Comparison of ENCODE assay signal across 10 mouse cellular contexts in genomic region chr2:160002695-160003094, GRCm38 (mm10).
DNase-seq lines count a peak whose midpoint lies in the region.
"Had no signal": no experiment of that assay in that cellular context is flagged by ENCODE, and none has a peak within 500 bp of the region (broad histone marks: within the 10 kb centered on the region; RNA-seq: fewer than 3 reads in every experiment).

No protein-coding gene starts in this region.

- DNase-seq in cerebellum, postnatal 10 days = peak; percentile 10 to 35
- DNase-seq in cerebellum, postnatal 25 days = no peak
- peak; percentile 6 for DNase-seq in layer of hippocampus, adult 11-12 months (ENCODE audit: low spot score)
- no peak for DNase-seq in layer of hippocampus, adult 9-10 months (ENCODE audit: low spot score)
- DNase-seq in fibroblast of lung, adult 2 months (ENCODE audit: low read depth) = peak; percentile 27
- peak; percentile 58 for DNase-seq in kidney, postnatal 10 days
- no peak for DNase-seq in c-Kit-positive CD71-positive TER-119-positive erythroid progenitor cells, embryonic 14.5 days (ENCODE audit: low spot score)
- DNase-seq in gastrocnemius, postnatal 14 days = no peak
- DNase-seq: cerebellum, postnatal 36 days; liver, postnatal 0 days had no signal

- intact Hi-C loops in gastrocnemius, postnatal 14 days (cut with DNase I; ENCODE audit: low total_unique reads) = no loop called here

Comparison
In these comparisons a context has a peak if more than half of its experiments do, and no peak if none do; other contexts are left out.
1. DNase-seq: peak in cerebellum, postnatal 10 days (2 of 2), layer of hippocampus, adult 11-12 months (single experiment), fibroblast of lung, adult 2 months (single experiment) and kidney, postnatal 10 days (single experiment); none in cerebellum, postnatal 25 days (0 of 2), layer of hippocampus, adult 9-10 months (single experiment), c-Kit-positive CD71-positive TER-119-positive erythroid progenitor cells, embryonic 14.5 days (single experiment) and gastrocnemius, postnatal 14 days (single experiment).